Mouse (Mus musculus) embryonic facial prominence, embryonic 13.5 days (tissue): ENCODE data around the gene Syt1. TPM values are rescaled to one million over a fixed set of nuclear protein-coding genes. Genes with fewer than 3 reads are reported as not detected.

Experiments
- ATAC-seq: fragments of 200-750 bp; cut with Nextera tagmentation; 2 replicates; pipeline ENCODE4 v1.8.0; 2017; ENCODE audit warnings: low read depth; ENCODE audit not compliant: insufficient number of reproducible peaks, insufficient read depth, low FRiP score, low TSS enrichment
- H3K27ac ChIP-seq: fragments of 300-500 bp; sonication (generic); 2 replicates; pipeline ENCODE4 v1.5.1; 2015; ENCODE audit warnings: moderate library complexity, mild to moderate bottlenecking, inconsistent platforms
- H3K27me3 ChIP-seq: fragments of 300-500 bp; sonication (generic); 2 replicates; pipeline ENCODE4 v1.6.1; 2015; ENCODE audit warnings: mild to moderate bottlenecking, inconsistent platforms
- H3K36me3 ChIP-seq: fragments of 300-500 bp; sonication (generic); 2 replicates; pipeline ENCODE4 v1.6.1; 2015; ENCODE audit warnings: mild to moderate bottlenecking, inconsistent platforms
- H3K4me1 ChIP-seq: fragments of 300-500 bp; sonication (generic); 2 replicates; pipeline ENCODE4 v1.6.1; 2015; ENCODE audit warnings: inconsistent platforms
- H3K4me2 ChIP-seq: fragments of 300-500 bp; sonication (generic); 2 replicates; pipeline ENCODE4 v1.6.1; 2015; ENCODE audit warnings: moderate library complexity, mild to moderate bottlenecking, inconsistent platforms
- H3K4me3 ChIP-seq: fragments of 300-500 bp; sonication (generic); 2 replicates; pipeline ENCODE4 v1.5.1; 2015; ENCODE audit warnings: mild to moderate bottlenecking, inconsistent platforms
- H3K9ac ChIP-seq: fragments of 300-500 bp; sonication (generic); 2 replicates; pipeline ENCODE4 v1.6.1; 2015; ENCODE audit warnings: mild to moderate bottlenecking, inconsistent platforms
- H3K9me3 ChIP-seq: fragments of 300-500 bp; sonication (generic); 2 replicates; pipeline ENCODE4 v1.6.1; 2016; ENCODE audit warnings: inconsistent platforms
- WGBS: fragments of 180-500 bp; shearing (Covaris S2); methylation state at CpG from one replicate; pipeline ENCODE4 v1.1.7; 2015; ENCODE audit warnings: mixed read lengths; 5-methylcytosine and 5-hydroxymethylcytosine counted together
- polyA plus RNA-seq: library from polyadenylated mRNA; unstranded; fragments of >200 nt; fragmentation: Nextera tagmentation; extraction: Ambion mirVana; gene quantifications from 2 replicates; pipeline ENCODE4 v1.2.1, GENCODE M21; 2015

The Syt1 gene
- polyA plus RNA-seq, 1 experiment from 2014 or later = 2.6 TPM

GRCm38 (mm10) chr10:108569568-108570139, 441.1 kb downstream of the Syt1 start:
- no peak overlapping the region for H3K27ac ChIP-seq
- no peak overlapping the region for H3K4me3 ChIP-seq
- H3K9me3 ChIP-seq = no peaks in the 10 kb centered on the region
- no peaks in the 10 kb centered on the region for H3K27me3 ChIP-seq
- H3K4me2 ChIP-seq = no peak overlapping the region
- ATAC-seq = 0 out of 2 replicates have a peak, but pooled peaks have one; percentile 15
- peaks cover 6% of the 10 kb centered on the region for H3K4me1 ChIP-seq
- H3K9ac ChIP-seq = no peak overlapping the region
- 83% methylated on average over 6 of the region's 6 CpGs for WGBS
- H3K36me3 ChIP-seq = no peaks in the 10 kb centered on the region

- Histone ChIP-seq H3K4me2 (no peak overlapping the region), H3K9ac (no peak overlapping the region), H3K4me3 (no peak overlapping the region), H3K27me3 (no peaks in the 10 kb centered on the region), H3K4me1 (peaks cover 6% of the 10 kb centered on the region), H3K9me3 (no peaks in the 10 kb centered on the region), H3K36me3 (no peaks in the 10 kb centered on the region), H3K27ac (no peak overlapping the region)
- no peak for ATAC-seq
- WGBS = 69% methylated on average over 6 of the region's 6 CpGs
Measured at GRCm38 (mm10) chr10:108568925-108569324, 441.9 kb downstream of the Syt1 start.

- Histone ChIP-seq H3K9ac (no peak overlapping the region), H3K27me3 (no peaks in the 10 kb centered on the region), H3K4me3 (no peak overlapping the region), H3K4me2 (no peak overlapping the region), H3K36me3 (no peaks in the 10 kb centered on the region), H3K9me3 (no peaks in the 10 kb centered on the region), H3K27ac (no peak overlapping the region), H3K4me1 (peaks cover 6% of the 10 kb centered on the region)
- no peak for ATAC-seq
- 17% methylated on average over 8 of the region's 8 CpGs for WGBS
Measured at GRCm38 (mm10) chr10:108568136-108568535, 442.6 kb downstream of the Syt1 start.

- H3K9me3 ChIP-seq = no peaks in the 10 kb centered on the region
- no peaks in the 10 kb centered on the region for H3K27me3 ChIP-seq
- no peak overlapping the region for H3K4me3 ChIP-seq
- H3K9ac ChIP-seq = no peak overlapping the region
- H3K36me3 ChIP-seq = no peaks in the 10 kb centered on the region
- no peak overlapping the region for H3K27ac ChIP-seq
- H3K4me1 ChIP-seq = peaks cover 6% of the 10 kb centered on the region
- no peak for ATAC-seq
- H3K4me2 ChIP-seq = no peak overlapping the region
- whole genome bisulfite sequencing = 93% methylated on average over 6 of the region's 6 CpGs
Measured at GRCm38 (mm10) chr10:108567456-108567855, 443.3 kb downstream of the Syt1 start.

GRCm38 (mm10) chr10:108559607-108559908, 451.2 kb downstream of the Syt1 start:
- no peaks in the 10 kb centered on the region for H3K9me3 ChIP-seq
- H3K9ac ChIP-seq = no peak overlapping the region
- no peaks in the 10 kb centered on the region for H3K4me1 ChIP-seq
- no peak for ATAC-seq
- 59% methylated on average over 2 of the region's 2 CpGs for WGBS
- no peaks in the 10 kb centered on the region for H3K36me3 ChIP-seq
- H3K4me3 ChIP-seq = no peak overlapping the region
- no peak overlapping the region for H3K4me2 ChIP-seq
- H3K27ac ChIP-seq = no peak overlapping the region
- no peaks in the 10 kb centered on the region for H3K27me3 ChIP-seq

GRCm38 (mm10) chr10:108558812-108559606, 451.8 kb downstream of the Syt1 start:
- ATAC-seq = no peak
- Histone ChIP-seq H3K36me3 (no peaks in the 10 kb centered on the region), H3K4me3 (no peak overlapping the region), H3K9ac (no peak overlapping the region), H3K4me2 (no peak overlapping the region), H3K4me1 (no peaks in the 10 kb centered on the region), H3K9me3 (no peaks in the 10 kb centered on the region), H3K27ac (no peak overlapping the region), H3K27me3 (no peaks in the 10 kb centered on the region)
- WGBS = 72% methylated on average over 19 of the region's 19 CpGs

GRCm38 (mm10) chr10:108552544-108552943, 458.2 kb downstream of the Syt1 start:
- Histone ChIP-seq H3K27ac (no peak overlapping the region), H3K36me3 (no peaks in the 10 kb centered on the region), H3K27me3 (no peaks in the 10 kb centered on the region), H3K9ac (no peak overlapping the region), H3K4me3 (no peak overlapping the region), H3K4me2 (no peak overlapping the region), H3K9me3 (no peaks in the 10 kb centered on the region), H3K4me1 (no peaks in the 10 kb centered on the region)
- WGBS = 82% methylated on average over 6 of the region's 6 CpGs
- no peak for ATAC-seq

GRCm38 (mm10) chr10:108545715-108546114, 465.1 kb downstream of the Syt1 start:
- Histone ChIP-seq H3K4me2 (no peak overlapping the region), H3K4me1 (no peaks in the 10 kb centered on the region), H3K36me3 (no peaks in the 10 kb centered on the region), H3K9me3 (no peaks in the 10 kb centered on the region), H3K9ac (no peak overlapping the region), H3K4me3 (no peak overlapping the region), H3K27ac (no peak overlapping the region), H3K27me3 (no peaks in the 10 kb centered on the region)
- no peak for ATAC-seq
- WGBS = 94% methylated on average over 3 of the region's 3 CpGs

GRCm38 (mm10) chr10:108541555-108541954, 469.2 kb downstream of the Syt1 start:
- Histone ChIP-seq H3K4me1 (no peaks in the 10 kb centered on the region), H3K27me3 (no peaks in the 10 kb centered on the region), H3K4me2 (no peak overlapping the region), H3K9ac (no peak overlapping the region), H3K4me3 (no peak overlapping the region), H3K9me3 (no peaks in the 10 kb centered on the region), H3K27ac (no peak overlapping the region), H3K36me3 (no peaks in the 10 kb centered on the region)
- WGBS = 81% methylated on average over 9 of the region's 9 CpGs
- no peak for ATAC-seq

- Histone ChIP-seq H3K4me2 (no peak overlapping the region), H3K4me1 (no peaks in the 10 kb centered on the region), H3K4me3 (no peak overlapping the region), H3K27me3 (no peaks in the 10 kb centered on the region), H3K27ac (no peak overlapping the region), H3K36me3 (no peaks in the 10 kb centered on the region), H3K9me3 (no peaks in the 10 kb centered on the region), H3K9ac (no peak overlapping the region)
- 76% methylated on average over 3 of the region's 3 CpGs for WGBS
- no peak for ATAC-seq
Measured at GRCm38 (mm10) chr10:108538546-108538945, 472.2 kb downstream of the Syt1 start.

- Histone ChIP-seq H3K27me3 (no peaks in the 10 kb centered on the region), H3K9me3 (no peaks in the 10 kb centered on the region), H3K4me2 (no peak overlapping the region), H3K9ac (no peak overlapping the region), H3K36me3 (no peaks in the 10 kb centered on the region), H3K4me3 (no peak overlapping the region), H3K27ac (no peak overlapping the region), H3K4me1 (no peaks in the 10 kb centered on the region)
- ATAC-seq = no peak; the same call in 1 of the 2 replicates
- 66% methylated on average over 9 of the region's 9 CpGs for WGBS
Measured at GRCm38 (mm10) chr10:108537641-108538040, 473.1 kb downstream of the Syt1 start.

GRCm38 (mm10) chr10:108535922-108536321, 474.9 kb downstream of the Syt1 start:
- 57% methylated on average over 5 of the region's 5 CpGs for WGBS
- no peak for ATAC-seq
- Histone ChIP-seq H3K9me3 (no peaks in the 10 kb centered on the region), H3K9ac (no peak overlapping the region), H3K4me2 (no peak overlapping the region), H3K27ac (no peak overlapping the region), H3K4me3 (no peak overlapping the region), H3K36me3 (no peaks in the 10 kb centered on the region), H3K27me3 (no peaks in the 10 kb centered on the region), H3K4me1 (peaks cover 8% of the 10 kb centered on the region; the same call in 1 of the 2 replicates)
